Mouse (Mus musculus): Measurements from ENCODE around the gene Gm8332. TPM values are rescaled to one million over a fixed set of nuclear protein-coding genes. Genes with fewer than 3 reads are reported as not detected.
"Not testable (repeated sequence)": the region's sequence is repeated elsewhere in the genome, so short reads cannot be mapped to it uniquely, and the experiment has no call there.

The Gm8332 gene
- polyA plus RNA-seq, 1 experiment: not detected

DNA sequence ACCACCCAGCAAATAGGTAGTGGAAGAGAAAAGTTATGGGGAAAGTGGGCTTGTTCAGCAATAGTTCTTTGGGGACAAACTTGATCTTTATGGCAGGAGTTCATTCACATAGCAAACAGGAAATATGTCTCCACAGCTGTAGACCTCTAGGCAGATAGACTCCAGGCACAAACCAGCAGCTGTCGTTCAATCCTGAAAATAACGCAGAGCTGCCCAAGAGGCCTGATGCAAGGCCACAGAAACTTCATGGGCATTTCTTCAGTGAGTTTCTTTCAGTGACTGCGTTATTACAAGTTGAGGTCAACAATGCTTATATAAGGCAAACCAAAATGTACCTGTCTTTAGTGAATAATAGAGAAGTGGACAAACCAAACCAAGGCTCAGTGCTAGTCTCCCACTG lies 30.5 kb downstream of the Gm8332 start:
- H3K27me3 ChIP-seq (ENCODE audit: control insufficient read depth, insufficient read depth, low read length): no peaks in the 10 kb centered on the region
- no peak for DNase-seq (ENCODE audit: low read depth in 1 of 2, low spot score in 2 of 2)
- TF ChIP-seq CTCF (IDR thresholded peaks at IDR 0.05; ENCODE audit: extremely low read depth, insufficient read depth, insufficient read length, insufficient replicate concordance) (no peak), POLR2A (IDR thresholded peaks at IDR 0.05; ENCODE audit: low read depth, low read length) (no peak)
- no peaks in the 10 kb centered on the region for H3K4me1 ChIP-seq (ENCODE audit: control insufficient read depth, insufficient read depth, insufficient read length)
- no peak overlapping the region for H3K27ac ChIP-seq (ENCODE audit: insufficient read depth, low read length)
- 88% methylated on average over 3 of the region's 3 CpGs for WGBS
- no peaks in the 10 kb centered on the region for H3K36me3 ChIP-seq (ENCODE audit: control insufficient read depth, insufficient read depth, low read length)
- no peak overlapping the region for H3K4me3 ChIP-seq (ENCODE audit: extremely low read depth, insufficient read depth, insufficient read length)

DNA sequence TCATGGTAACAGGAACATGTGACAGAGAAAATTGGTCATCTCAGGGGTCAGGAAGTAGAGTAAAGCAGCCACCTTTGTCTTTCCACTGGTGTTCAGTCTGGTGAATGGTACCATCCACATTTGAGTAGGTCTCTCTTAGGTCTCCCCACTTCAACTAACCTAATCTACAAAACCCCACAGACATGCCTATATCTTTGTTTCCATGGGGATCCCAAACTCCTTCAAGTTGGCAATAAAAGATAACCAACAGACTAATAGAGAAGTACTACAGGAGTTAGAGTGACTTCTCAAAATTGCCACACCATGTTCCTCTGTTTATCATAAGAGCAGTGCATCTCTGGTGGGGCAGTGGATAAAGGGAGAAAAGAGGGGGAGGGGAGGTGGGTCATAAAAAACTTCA lies 31.8 kb downstream of the Gm8332 start:
- H3K27me3 ChIP-seq (ENCODE audit: control insufficient read depth, insufficient read depth, low read length); H3K4me1 ChIP-seq (ENCODE audit: control insufficient read depth, insufficient read depth, insufficient read length); H3K36me3 ChIP-seq (ENCODE audit: control insufficient read depth, insufficient read depth, low read length); H3K4me3 ChIP-seq (ENCODE audit: extremely low read depth, insufficient read depth, insufficient read length); DNase-seq (ENCODE audit: low read depth in 1 of 2, low spot score in 2 of 2); H3K27ac ChIP-seq (ENCODE audit: insufficient read depth, low read length): not testable (repeated sequence)

- no peaks in the 10 kb centered on the region for H3K36me3 ChIP-seq (ENCODE audit: control insufficient read depth, insufficient read depth, low read length)
- TF ChIP-seq POLR2A (IDR thresholded peaks at IDR 0.05; ENCODE audit: low read depth, low read length) (no peak), CTCF (IDR thresholded peaks at IDR 0.05; ENCODE audit: extremely low read depth, insufficient read depth, insufficient read length, insufficient replicate concordance) (no peak)
- H3K4me1 ChIP-seq (ENCODE audit: control insufficient read depth, insufficient read depth, insufficient read length): no peaks in the 10 kb centered on the region
- no peak overlapping the region for H3K27ac ChIP-seq (ENCODE audit: insufficient read depth, low read length)
- H3K4me3 ChIP-seq (ENCODE audit: extremely low read depth, insufficient read depth, insufficient read length): no peak overlapping the region
- no peak for DNase-seq (ENCODE audit: low read depth in 1 of 2, low spot score in 2 of 2)
- 83% methylated on average over 12 of the region's 12 CpGs for WGBS
- no peaks in the 10 kb centered on the region for H3K27me3 ChIP-seq (ENCODE audit: control insufficient read depth, insufficient read depth, low read length)
These were observed 35.3 kb downstream of the Gm8332 start for GRCm38 (mm10) chr12:88214641-88215040.

DNA sequence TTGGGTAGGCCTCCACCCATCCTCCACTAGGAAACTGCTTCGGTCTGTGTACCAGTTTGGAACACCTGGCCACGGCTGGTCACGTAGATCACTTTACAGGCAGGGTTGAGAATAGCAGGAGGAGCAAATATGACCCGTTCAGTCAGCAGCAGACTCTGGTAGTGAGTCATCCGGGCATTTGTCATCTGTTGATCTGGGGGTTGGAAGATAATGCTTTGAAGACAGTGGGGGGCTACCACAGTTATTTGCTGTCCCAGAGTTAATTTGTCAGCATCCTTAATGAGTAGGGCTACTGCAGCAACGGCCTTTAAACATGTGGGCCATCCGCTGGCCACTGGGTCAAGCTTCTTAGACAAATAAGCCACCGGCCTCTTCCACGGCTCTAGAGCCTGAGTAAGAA lies 38.4 kb downstream of the Gm8332 start:
- H3K27ac ChIP-seq (ENCODE audit: insufficient read depth, low read length); H3K27me3 ChIP-seq (ENCODE audit: control insufficient read depth, insufficient read depth, low read length); H3K4me3 ChIP-seq (ENCODE audit: extremely low read depth, insufficient read depth, insufficient read length); H3K36me3 ChIP-seq (ENCODE audit: control insufficient read depth, insufficient read depth, low read length); H3K4me1 ChIP-seq (ENCODE audit: control insufficient read depth, insufficient read depth, insufficient read length); DNase-seq (ENCODE audit: low read depth in 1 of 2, low spot score in 2 of 2): not testable (repeated sequence)
- 88% methylated on average over 9 of the region's 9 CpGs for WGBS

GRCm38 (mm10) chr12:88202856-88203255 lies 47.0 kb downstream of the Gm8332 start:
- Histone ChIP-seq H3K4me3 (ENCODE audit: extremely low read depth, insufficient read depth, insufficient read length) (no peak overlapping the region), H3K27ac (ENCODE audit: insufficient read depth, low read length) (no peak overlapping the region), H3K36me3 (ENCODE audit: control insufficient read depth, insufficient read depth, low read length) (no peaks in the 10 kb centered on the region), H3K4me1 (ENCODE audit: control insufficient read depth, insufficient read depth, insufficient read length) (no peaks in the 10 kb centered on the region), H3K27me3 (ENCODE audit: control insufficient read depth, insufficient read depth, low read length) (no peaks in the 10 kb centered on the region)
- DNase-seq (ENCODE audit: low read depth in 1 of 2, low spot score in 2 of 2): no peak
- TF ChIP-seq CTCF (IDR thresholded peaks at IDR 0.05; ENCODE audit: extremely low read depth, insufficient read depth, insufficient read length, insufficient replicate concordance) (no peak), POLR2A (IDR thresholded peaks at IDR 0.05; ENCODE audit: low read depth, low read length) (no peak)
- 88% methylated on average over 2 of the region's 2 CpGs for WGBS

Other genes with a start within 250 kb of the Gm8332 start
- not detected in 2 replicates for gene Gm2075, start 238.3 kb downstream of the Gm8332 start, polyA plus RNA-seq (2012; rRNA removed)
- not detected in 2 replicates for gene Gm6803, start 231.3 kb downstream of the Gm8332 start, polyA plus RNA-seq (2012; rRNA removed)
- not detected in 2 replicates for gene Gm2056, start 223.1 kb downstream of the Gm8332 start, polyA plus RNA-seq (2012; rRNA removed)
- not detected in 2 replicates for gene Gm16368, start 166.4 kb downstream of the Gm8332 start, polyA plus RNA-seq (2012; rRNA removed)
- not detected in 2 replicates for gene Gm10436, start 68.0 kb downstream of the Gm8332 start, polyA plus RNA-seq (2012; rRNA removed)
- gene Gm5662, start 24.4 kb upstream of the Gm8332 start, polyA plus RNA-seq (2012; rRNA removed): not detected in 2 replicates
- gene Gm5039, start 73.9 kb upstream of the Gm8332 start, polyA plus RNA-seq (2012; rRNA removed): not detected in 2 replicates
- 15.6 and 20.3 TPM in 2 replicates for gene Adck1, start 110.5 kb upstream of the Gm8332 start, polyA plus RNA-seq (2012; rRNA removed)

All from spleen, adult 2 months (tissue).